Mouse (Mus musculus) liver, embryonic 14.5 days (tissue): ENCODE results near the gene Src. TPM values are rescaled to one million over a fixed set of nuclear protein-coding genes. Genes with fewer than 3 reads are reported as not detected.
A peak's percentile ranks its signal among the peaks of the same experiment; 100 is the strongest.

ENCODE experiments used
- ATAC-seq: fragments of 200-750 bp; cut with Nextera tagmentation; 2 replicates; pipeline ENCODE4 v1.8.0; 2017; ENCODE audit warnings: moderate number of reproducible peaks, mild to moderate bottlenecking, moderate library complexity; ENCODE audit not compliant: insufficient read depth
- DNase-seq, 3 experiments: peaks; one replicate each; pipeline ENCODE4 v3.0.0-alpha.2; 2012 to 2013; ENCODE audit warnings: low read depth in 3 of 3, low spot score in 3 of 3
- H3K27ac ChIP-seq: fragments of 300-500 bp; sonication (generic); 2 replicates; pipeline ENCODE4 v1.5.1; 2014; ENCODE audit warnings: moderate library complexity, mild to moderate bottlenecking, control low read depth, inconsistent platforms
- H3K27me3 ChIP-seq: fragments of 300-500 bp; sonication (generic); 2 replicates; pipeline ENCODE4 v1.6.1; 2014; ENCODE audit warnings: mild to moderate bottlenecking, low read length, moderate library complexity; ENCODE audit not compliant: control insufficient read depth, insufficient read depth
- H3K36me3 ChIP-seq: fragments of 300-500 bp; sonication (generic); replicated peaks from 2 replicates; pipeline ENCODE4 v1.6.1; 2014; ENCODE audit warnings: low read depth; ENCODE audit not compliant: control insufficient read depth, insufficient read depth
- H3K4me1 ChIP-seq, 2 experiments: fragments of 200-500 bp in 1 of 2; fragments of 300-500 bp in 1 of 2; sonication (generic) in 1 of 2; replicated peaks; 2 replicates each; pipeline ENCODE4 v1.6.1; 2012 to 2014; ENCODE audit warnings: antibody characterized with exemption in 1 of 2, inconsistent platforms in 1 of 2, low read length in 1 of 2; ENCODE audit not compliant: control insufficient read depth in 2 of 2, insufficient read depth in 2 of 2
- H3K4me2 ChIP-seq: fragments of 300-500 bp; sonication (generic); 2 replicates; pipeline ENCODE4 v1.6.1; 2014; ENCODE audit warnings: low read depth, mild to moderate bottlenecking, control low read depth, moderate library complexity
- H3K4me3 ChIP-seq, 2 experiments: fragments of 200-500 bp in 1 of 2; fragments of 300-500 bp in 1 of 2; sonication (generic) in 1 of 2; 2 replicates each; pipeline ENCODE4 v1.5.1; 2012 to 2014; ENCODE audit warnings: low read depth in 2 of 2, low read length in 2 of 2, mild to moderate bottlenecking in 2 of 2, control low read depth in 1 of 2, inconsistent platforms in 1 of 2, moderate library complexity in 1 of 2; ENCODE audit not compliant: insufficient read depth in 1 of 2
- H3K9ac ChIP-seq: fragments of 300-500 bp; sonication (generic); replicated peaks from 2 replicates; pipeline ENCODE4 v1.6.1; 2014; ENCODE audit warnings: mild to moderate bottlenecking, control low read depth, moderate library complexity
- H3K9me3 ChIP-seq: fragments of 300-500 bp; sonication (generic); 2 replicates; pipeline ENCODE4 v1.6.1; 2016; ENCODE audit warnings: low read length, mixed read lengths; ENCODE audit not compliant: control insufficient read depth
- CTCF ChIP-seq: IDR thresholded peaks from 2 replicates; pipeline ENCODE4 v1.5.1; 2016; ENCODE audit warnings: antibody characterized with exemption, low read depth, control low read depth
- EP300 ChIP-seq: IDR thresholded peaks from 2 replicates; pipeline ENCODE4 v1.6.1; 2016; ENCODE audit warnings: antibody characterized with exemption, low read depth
- WGBS: fragments of 180-500 bp; shearing (Covaris S2); extraction: QIAGEN DNeasy Blood & Tissue Kit; methylation state at CpG from one replicate; pipeline ENCODE4 v1.1.7; 2014; ENCODE audit not compliant: insufficient replicate concordance; 5-methylcytosine and 5-hydroxymethylcytosine counted together
- polyA plus RNA-seq, 2 experiments: library from polyadenylated mRNA; depleted of rRNA in 1 of 2; stranded (reverse) in 1 of 2; unstranded in 1 of 2; fragments of >200 nt; fragmentation: Nextera tagmentation in 1 of 2; extraction: Ambion mirVana in 1 of 2; gene quantifications; 2 replicates each; pipeline versions ENCODE4 v1.2.1 to v1.2.3; 2012 to 2014

Gene Src
- polyA plus RNA-seq, 2 experiments = 0.90 to 2.3 TPM

DNA sequence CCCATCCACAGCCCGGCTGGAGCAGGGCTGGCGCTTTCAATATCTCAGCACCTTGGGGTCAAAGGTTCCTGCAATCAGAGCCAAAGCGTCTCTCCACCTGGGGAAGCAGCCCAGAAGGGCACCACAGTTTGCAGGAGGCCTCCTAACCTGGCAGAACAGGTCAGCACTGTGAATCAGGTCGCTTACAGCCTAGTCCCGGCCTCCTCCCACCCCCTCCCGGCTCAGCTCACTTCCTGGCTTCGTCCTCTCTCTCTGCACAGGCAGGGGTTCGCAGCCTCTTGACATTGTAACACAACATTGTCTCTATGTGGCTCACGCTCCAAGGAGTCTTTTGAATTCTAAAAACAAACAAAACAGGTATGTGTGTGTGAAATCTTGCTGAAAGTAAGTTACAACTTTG lies 15.8 kb downstream of the Src start:
- Histone ChIP-seq H3K4me1 (no peaks in the 10 kb centered on the region), H3K27ac (no peak overlapping the region), H3K4me3 (no peak overlapping the region), H3K27me3 (no peaks in the 10 kb centered on the region), H3K36me3 (no peaks in the 10 kb centered on the region), H3K4me2 (no peak overlapping the region), H3K9ac (no peak overlapping the region), H3K9me3 (no peaks in the 10 kb centered on the region)
- no peak for TF ChIP-seq CTCF
- TF ChIP-seq EP300 = no peak
- ATAC-seq = no peak
- WGBS = 50% methylated on average over 9 of the region's 9 CpGs
- DNase-seq = no peak

DNA sequence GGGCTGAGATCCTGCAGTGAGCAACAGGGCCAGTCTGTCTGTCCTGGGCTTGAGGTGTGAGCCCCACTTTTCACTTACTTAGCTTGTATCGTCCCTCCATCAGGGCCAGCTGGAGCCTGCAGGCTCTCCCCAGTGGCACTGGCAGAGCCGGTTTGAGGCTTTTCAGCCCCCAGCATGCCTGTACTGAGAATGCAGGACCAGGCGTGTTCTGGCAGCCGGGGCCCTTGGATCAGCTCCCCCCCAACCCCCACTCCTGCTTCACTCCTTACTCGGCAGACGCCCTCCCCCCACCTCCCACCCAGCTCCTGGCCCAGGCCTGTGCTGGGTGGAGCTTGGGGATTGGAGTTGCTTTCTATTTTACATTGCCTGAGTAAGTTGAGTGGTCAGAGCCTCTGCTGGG lies 16.3 kb downstream of the Src start:
- 51% methylated on average over 6 of the region's 6 CpGs for WGBS
- Histone ChIP-seq H3K36me3 (no peaks in the 10 kb centered on the region), H3K27ac (no peak overlapping the region), H3K4me2 (no peak overlapping the region), H3K9ac (no peak overlapping the region), H3K4me1 (no peaks in the 10 kb centered on the region), H3K9me3 (no peaks in the 10 kb centered on the region), H3K27me3 (no peaks in the 10 kb centered on the region), H3K4me3 (no peak overlapping the region)
- DNase-seq = no peak
- ATAC-seq = no peak
- TF ChIP-seq CTCF (no peak), EP300 (no peak)

DNA sequence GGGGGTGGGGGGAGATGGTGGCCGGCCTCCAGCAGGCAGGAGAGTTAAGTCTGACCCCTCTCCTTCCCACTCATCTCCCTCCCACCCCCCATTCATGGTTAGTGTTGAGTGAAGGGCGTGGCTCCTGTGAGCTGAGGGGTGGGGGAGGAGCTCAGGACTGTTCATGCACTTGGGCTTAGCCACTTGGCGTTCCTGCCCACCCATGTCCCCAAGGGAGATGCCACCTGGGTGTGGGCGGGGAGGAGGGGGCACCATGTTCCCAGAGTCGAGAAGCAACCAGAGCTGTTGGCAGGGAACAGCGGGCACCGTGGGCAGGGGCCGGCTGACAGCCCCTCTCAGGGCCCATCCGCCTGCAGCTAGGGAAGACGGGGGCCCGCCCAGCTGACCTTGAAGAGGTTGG lies 18.3 kb downstream of the Src start:
- Histone ChIP-seq H3K4me2 (no peak overlapping the region), H3K36me3 (no peaks in the 10 kb centered on the region), H3K4me1 (no peaks in the 10 kb centered on the region), H3K9me3 (no peaks in the 10 kb centered on the region), H3K4me3 (no peak overlapping the region), H3K9ac (no peak overlapping the region), H3K27ac (no peak overlapping the region), H3K27me3 (no peaks in the 10 kb centered on the region)
- no peak for TF ChIP-seq EP300
- no peak for TF ChIP-seq CTCF
- ATAC-seq = no peak
- WGBS = 58% methylated on average over 11 of the region's 11 CpGs
- no peak for DNase-seq

GRCm38 (mm10) chr2:157437123-157437522 lies 18.9 kb downstream of the Src start:
- Histone ChIP-seq H3K4me3 (no peak overlapping the region), H3K9me3 (no peaks in the 10 kb centered on the region), H3K4me1 (no peaks in the 10 kb centered on the region), H3K9ac (no peak overlapping the region), H3K4me2 (no peak overlapping the region), H3K27ac (no peak overlapping the region), H3K36me3 (no peaks in the 10 kb centered on the region), H3K27me3 (no peaks in the 10 kb centered on the region)
- TF ChIP-seq EP300 (no peak), CTCF (no peak)
- 73% methylated on average over 3 of the region's 3 CpGs for WGBS
- no peak for ATAC-seq
- DNase-seq = no peak

GRCm38 (mm10) chr2:157441363-157441762 lies 23.1 kb downstream of the Src start:
- Histone ChIP-seq H3K4me1 (no peaks in the 10 kb centered on the region), H3K4me2 (no peak overlapping the region), H3K27me3 (no peaks in the 10 kb centered on the region), H3K27ac (no peak overlapping the region), H3K9me3 (no peaks in the 10 kb centered on the region), H3K9ac (no peak overlapping the region), H3K4me3 (no peak overlapping the region), H3K36me3 (no peaks in the 10 kb centered on the region)
- ATAC-seq = no peak
- TF ChIP-seq EP300 (no peak), CTCF (peak; percentile 38)
- WGBS = 71% methylated on average over 1 of the region's 1 CpGs
- DNase-seq = no peak
